Mouse (Mus musculus) heart, postnatal 0 days (tissue): ENCODE measurements around the gene Palm3. TPM values are rescaled to one million over a fixed set of nuclear protein-coding genes. Genes with fewer than 3 reads are reported as not detected.

Experiments used
- ATAC-seq: fragments of 200-750 bp; cut with Nextera tagmentation; 2 replicates; pipeline ENCODE4 v1.8.0; 2017; ENCODE audit warnings: low read depth, moderate number of reproducible peaks, moderate library complexity; ENCODE audit not compliant: insufficient read depth
- DNase-seq: peaks from one replicate; pipeline ENCODE4 v3.0.0-alpha.2; 2016; ENCODE audit warnings: low spot score
- H3K27ac ChIP-seq: fragments of 300-500 bp; sonication (generic); 2 replicates; pipeline ENCODE4 v1.5.1; 2014; ENCODE audit warnings: low read depth, mild to moderate bottlenecking
- H3K27me3 ChIP-seq: fragments of 300-500 bp; sonication (generic); 2 replicates; pipeline ENCODE4 v1.6.1; 2014; ENCODE audit warnings: low read length, mixed read lengths; ENCODE audit not compliant: control insufficient read depth, insufficient read depth
- H3K36me3 ChIP-seq: fragments of 300-500 bp; sonication (generic); replicated peaks from 2 replicates; pipeline ENCODE4 v1.6.1; 2014; ENCODE audit warnings: low read length, mixed read lengths; ENCODE audit not compliant: control insufficient read depth, insufficient read depth
- H3K4me1 ChIP-seq: fragments of 300-500 bp; sonication (generic); 2 replicates; pipeline ENCODE4 v1.6.1; 2014; ENCODE audit warnings: antibody characterized with exemption; ENCODE audit not compliant: control insufficient read depth, insufficient read depth
- H3K4me2 ChIP-seq: fragments of 300-500 bp; sonication (generic); 2 replicates; pipeline ENCODE4 v1.6.1; 2014; ENCODE audit warnings: low read depth, mild to moderate bottlenecking, low read length, moderate library complexity
- H3K4me3 ChIP-seq: fragments of 300-500 bp; sonication (generic); 2 replicates; pipeline ENCODE4 v1.5.1; 2014; ENCODE audit warnings: low read depth, low read length
- H3K9ac ChIP-seq: fragments of 300-500 bp; sonication (generic); replicated peaks from 2 replicates; pipeline ENCODE4 v1.6.1; 2014; ENCODE audit warnings: low read depth, low read length, mixed read lengths
- H3K9me3 ChIP-seq: fragments of 300-500 bp; sonication (generic); replicated peaks from 2 replicates; pipeline ENCODE4 v1.6.1; 2016; ENCODE audit warnings: low read length; ENCODE audit not compliant: control insufficient read depth
- CTCF ChIP-seq: IDR thresholded peaks from 2 replicates; pipeline ENCODE4 v1.5.1; 2016; ENCODE audit warnings: antibody characterized with exemption, control low read depth, low read depth
- EP300 ChIP-seq: IDR thresholded peaks from 2 replicates; pipeline ENCODE4 v1.6.1; 2016; ENCODE audit warnings: antibody characterized with exemption, low read depth
- WGBS: fragments of 180-500 bp; shearing (Covaris S2); extraction: QIAGEN DNeasy Blood & Tissue Kit; methylation state at CpG from one replicate; pipeline ENCODE4 v1.1.7; 2014; 5-methylcytosine and 5-hydroxymethylcytosine counted together
- polyA plus RNA-seq: library from polyadenylated mRNA; unstranded; fragments of >200 nt; fragmentation: Nextera tagmentation; extraction: Ambion mirVana; gene quantifications from 2 replicates; pipeline ENCODE4 v1.2.1, GENCODE M21; 2015
- total RNA-seq: library from RNA; depleted of rRNA; stranded (reverse); fragments of >200 nt; gene quantifications from 2 replicates; pipeline ENCODE4 v1.2.3, GENCODE M21; 2014; ENCODE audit warnings: low replicate concordance

Palm3 gene
- total and polyA plus RNA-seq, 2 experiments from 2014 or later: 0.41 TPM; not detected in 1

GRCm38 (mm10) chr8:83994030-83994429, 27.2 kb upstream of the Palm3 start:
- Histone ChIP-seq H3K9me3 (no peaks in the 10 kb centered on the region), H3K27me3 (no peaks in the 10 kb centered on the region), H3K9ac (no peak overlapping the region), H3K4me2 (no peak overlapping the region), H3K4me3 (no peak overlapping the region), H3K27ac (no peak overlapping the region), H3K4me1 (0 out of 2 replicates have a peak, but pooled peaks cover 5% of the 10 kb centered on the region), H3K36me3 (peaks cover 52% of the 10 kb centered on the region)
- 77% methylated on average over 3 of the region's 3 CpGs for WGBS
- DNase-seq (no peak), ATAC-seq (no peak)
- TF ChIP-seq EP300: no peak
- TF ChIP-seq CTCF: no peak

DNA sequence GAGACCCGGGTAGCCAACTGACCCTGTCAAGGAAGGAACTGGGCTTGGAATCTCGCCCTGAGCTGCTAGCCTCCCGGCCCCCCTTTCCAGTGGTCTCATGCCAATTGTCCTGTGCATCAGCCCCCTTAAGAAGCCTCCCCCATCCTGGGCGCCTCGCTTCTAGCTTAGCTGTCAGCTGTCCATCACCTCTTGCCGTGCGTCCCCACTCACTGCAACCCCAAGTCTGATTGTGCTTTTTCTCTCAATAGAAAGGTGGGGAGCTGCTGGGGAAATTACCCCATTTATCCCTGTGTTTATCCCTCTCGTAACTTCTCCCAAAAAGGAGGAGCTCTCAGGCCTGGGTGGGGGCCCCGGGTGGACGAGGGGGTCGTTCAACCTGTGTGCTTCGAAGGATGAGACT, 25.3 kb upstream of the Palm3 start:
- WGBS: 36% methylated on average over 12 of the region's 12 CpGs
- Histone ChIP-seq H3K27me3 (no peaks in the 10 kb centered on the region), H3K9ac (0 out of 2 replicates have a peak overlapping the region, but pooled peaks have one; percentile 78), H3K27ac (peak overlapping the region; percentile 91; the same call in 1 of the 2 replicates), H3K36me3 (peaks cover 45% of the 10 kb centered on the region), H3K4me2 (peak overlapping the region; percentile 71), H3K4me1 (0 out of 2 replicates have a peak, but pooled peaks cover 5% of the 10 kb centered on the region), H3K9me3 (no peaks in the 10 kb centered on the region), H3K4me3 (no peak overlapping the region)
- no peak for DNase-seq
- no peak for ATAC-seq
- TF ChIP-seq CTCF (no peak), EP300 (no peak)

- WGBS: under 1% methylated on average over 47 of the region's 103 CpGs
- Histone ChIP-seq H3K4me3 (peak overlapping the region; percentile 92), H3K27ac (peak overlapping the region; percentile 91), H3K9ac (peak overlapping the region; percentile 78), H3K4me2 (peak overlapping the region; percentile 71), H3K36me3 (peaks cover 44% of the 10 kb centered on the region), H3K27me3 (no peaks in the 10 kb centered on the region), H3K4me1 (0 out of 2 replicates have a peak, but pooled peaks cover 5% of the 10 kb centered on the region), H3K9me3 (no peaks in the 10 kb centered on the region)
- peak; percentile 86 for ATAC-seq
- DNase-seq: peak; percentile 90
- TF ChIP-seq CTCF (no peak), EP300 (peak; percentile 24; the same call in 1 of the 2 replicates)
Observed at GRCm38 (mm10) chr8:83996567-83997505, 24.4 kb upstream of the Palm3 start.

GRCm38 (mm10) chr8:83997511-83998141, 23.6 kb upstream of the Palm3 start, which contains the start of gene Samd1:
TSS of gene Samd1 (plus strand) at chr8:83997672.
- Histone ChIP-seq H3K4me1 (0 out of 2 replicates have a peak, but pooled peaks cover 5% of the 10 kb centered on the region), H3K27me3 (no peaks in the 10 kb centered on the region), H3K4me3 (peak within 1 kb of the TSS; percentile 92), H3K4me2 (peak within 1 kb of the TSS; percentile 71), H3K36me3 (peaks cover 37% of the 10 kb centered on the region), H3K9me3 (no peaks in the 10 kb centered on the region), H3K27ac (peak within 1 kb of the TSS; percentile 91), H3K9ac (peak within 1 kb of the TSS; percentile 78)
- under 1% methylated on average over 52 of the region's 112 CpGs for WGBS
- ATAC-seq (peak; percentile 8; the same call in 1 of the 2 replicates), DNase-seq (no peak)
- TF ChIP-seq CTCF: no peak
- no peak for TF ChIP-seq EP300

- ATAC-seq (peak; percentile 16), DNase-seq (peak; percentile 45)
- H3K36me3 ChIP-seq: peaks cover 35% of the 10 kb centered on the region
- H3K4me3 ChIP-seq: peak overlapping the region; percentile 61
- H3K4me1 ChIP-seq: peaks cover 14% of the 10 kb centered on the region; the same call in 1 of the 2 replicates
- H3K9ac ChIP-seq: peak overlapping the region; percentile 35
- peak overlapping the region; percentile 79 for H3K27ac ChIP-seq
- H3K27me3 ChIP-seq: no peaks in the 10 kb centered on the region
- H3K4me2 ChIP-seq: peak overlapping the region; percentile 71
- no peaks in the 10 kb centered on the region for H3K9me3 ChIP-seq
- WGBS: 1% methylated on average over 74 of the region's 92 CpGs
- no peak for TF ChIP-seq EP300
- peak; percentile 43 for TF ChIP-seq CTCF
Observed at GRCm38 (mm10) chr8:83998231-83999056, 22.8 kb upstream of the Palm3 start.
